Mouse (Mus musculus): Measurements from ENCODE around the gene Mobp. TPM values are rescaled to one million over a fixed set of nuclear protein-coding genes. Genes with fewer than 3 reads are reported as not detected.

The Mobp gene
- total and polyA plus RNA-seq, 2 experiments from 2014 or later, result 0.18 TPM; not detected in 1

- DNase-seq (no peak), ATAC-seq (no peak)
- H3K27ac ChIP-seq (ENCODE audit: low read depth, low read length), result peak overlapping the region; percentile 75
- no peaks in the 10 kb centered on the region for H3K9me3 ChIP-seq (ENCODE audit: low read length)
- TF ChIP-seq CTCF (IDR thresholded peaks at IDR 0.05; ENCODE audit: low read depth), result no peak
- 70% methylated on average over 11 of the region's 11 CpGs for WGBS
- H3K27me3 ChIP-seq (ENCODE audit: insufficient read depth, low read length), result no peaks in the 10 kb centered on the region
- H3K9ac ChIP-seq, result peak overlapping the region; percentile 52
- H3K4me3 ChIP-seq (ENCODE audit: low read depth, low read length), result peak overlapping the region; percentile 100
- peaks cover 50% of the 10 kb centered on the region for H3K36me3 ChIP-seq (ENCODE audit: insufficient read depth)
- peak overlapping the region; percentile 65 for H3K4me2 ChIP-seq (ENCODE audit: low read depth)
- peaks cover 10% of the 10 kb centered on the region; the same call in 1 of the 2 replicates for H3K4me1 ChIP-seq (ENCODE audit: insufficient read depth)
Measured at GRCm38 (mm10) chr9:120126868-120127267, 22.6 kb upstream of the Mobp start.

- H3K9me3 ChIP-seq (ENCODE audit: low read length), result no peaks in the 10 kb centered on the region
- ATAC-seq (peak; percentile 99), DNase-seq (peak; percentile 100)
- no peaks in the 10 kb centered on the region for H3K27me3 ChIP-seq (ENCODE audit: insufficient read depth, low read length)
- 1% methylated on average over 71 of the region's 72 CpGs for WGBS
- TF ChIP-seq CTCF (IDR thresholded peaks at IDR 0.05; ENCODE audit: low read depth), result 0 out of 2 replicates have a peak, but pooled peaks have one; percentile 5
- peaks cover 10% of the 10 kb centered on the region; the same call in 1 of the 2 replicates for H3K4me1 ChIP-seq (ENCODE audit: insufficient read depth)
- peaks cover 52% of the 10 kb centered on the region for H3K36me3 ChIP-seq (ENCODE audit: insufficient read depth)
- peak within 1 kb of the TSS; percentile 100 for H3K4me3 ChIP-seq (ENCODE audit: low read depth, low read length)
- H3K27ac ChIP-seq (ENCODE audit: low read depth, low read length), result peak within 1 kb of the TSS; percentile 89
- peak within 1 kb of the TSS; percentile 67 for H3K4me2 ChIP-seq (ENCODE audit: low read depth)
- H3K9ac ChIP-seq, result peak within 1 kb of the TSS; percentile 98
Measured at GRCm38 (mm10) chr9:120127538-120128251, 21.8 kb upstream of the Mobp start, which contains the start of gene Rpsa. Rpsa (plus strand) TSS chr9:120127689.

GRCm38 (mm10) chr9:120129276-120129675, 20.2 kb upstream of the Mobp start:
- H3K9ac ChIP-seq, result no peak overlapping the region
- H3K4me3 ChIP-seq (ENCODE audit: low read depth, low read length), result no peak overlapping the region

GRCm38 (mm10) chr9:120131784-120132288, 17.7 kb upstream of the Mobp start:
- WGBS, result 85% methylated on average over 3 of the region's 3 CpGs
- no peak overlapping the region for H3K9ac ChIP-seq
- no peaks in the 10 kb centered on the region for H3K9me3 ChIP-seq (ENCODE audit: low read length)
- ATAC-seq (no peak), DNase-seq (no peak)
- H3K4me1 ChIP-seq (ENCODE audit: insufficient read depth), result peaks cover 10% of the 10 kb centered on the region; the same call in 1 of the 2 replicates
- H3K4me2 ChIP-seq (ENCODE audit: low read depth), result no peak overlapping the region
- H3K27me3 ChIP-seq (ENCODE audit: insufficient read depth, low read length), result no peaks in the 10 kb centered on the region
- TF ChIP-seq CTCF (IDR thresholded peaks at IDR 0.05; ENCODE audit: low read depth), result no peak
- no peak overlapping the region for H3K27ac ChIP-seq (ENCODE audit: low read depth, low read length)
- peaks cover 46% of the 10 kb centered on the region for H3K36me3 ChIP-seq (ENCODE audit: insufficient read depth)
- no peak overlapping the region for H3K4me3 ChIP-seq (ENCODE audit: low read depth, low read length)

More at GRCm38 (mm10) chr9:120129276-120129675, 20.2 kb upstream of the Mobp start:
- 69% methylated on average over 10 of the region's 10 CpGs for WGBS
- ATAC-seq, result no peak
- Histone ChIP-seq H3K27ac (ENCODE audit: low read depth, low read length) (no peak overlapping the region), H3K27me3 (ENCODE audit: insufficient read depth, low read length) (no peaks in the 10 kb centered on the region), H3K36me3 (ENCODE audit: insufficient read depth) (peaks cover 48% of the 10 kb centered on the region), H3K4me2 (ENCODE audit: low read depth) (peak overlapping the region; percentile 67; the same call in 1 of the 2 replicates), H3K9me3 (ENCODE audit: low read length) (no peaks in the 10 kb centered on the region), H3K4me1 (ENCODE audit: insufficient read depth) (peaks cover 10% of the 10 kb centered on the region; the same call in 1 of the 2 replicates)
- DNase-seq, result no peak
- no peak for TF ChIP-seq CTCF (IDR thresholded peaks at IDR 0.05; ENCODE audit: low read depth)

- no peaks in the 10 kb centered on the region for H3K27me3 ChIP-seq (ENCODE audit: insufficient read depth, low read length)
- H3K4me3 ChIP-seq (ENCODE audit: low read depth, low read length), result no peak overlapping the region
- no peaks in the 10 kb centered on the region for H3K9me3 ChIP-seq (ENCODE audit: low read length)
- no peak for TF ChIP-seq CTCF (IDR thresholded peaks at IDR 0.05; ENCODE audit: low read depth)
- H3K36me3 ChIP-seq (ENCODE audit: insufficient read depth), result peaks cover 46% of the 10 kb centered on the region
- DNase-seq (no peak), ATAC-seq (no peak)
- H3K9ac ChIP-seq, result no peak overlapping the region
- H3K27ac ChIP-seq (ENCODE audit: low read depth, low read length), result no peak overlapping the region
- H3K4me2 ChIP-seq (ENCODE audit: low read depth), result no peak overlapping the region
- 42% methylated on average over 8 of the region's 8 CpGs for WGBS
- peaks cover 9% of the 10 kb centered on the region; the same call in 1 of the 2 replicates for H3K4me1 ChIP-seq (ENCODE audit: insufficient read depth)
Measured at GRCm38 (mm10) chr9:120132980-120133754, 16.3 kb upstream of the Mobp start.

- ATAC-seq (no peak), DNase-seq (no peak)
- Histone ChIP-seq H3K4me2 (ENCODE audit: low read depth) (no peak overlapping the region), H3K27me3 (ENCODE audit: insufficient read depth, low read length) (no peaks in the 10 kb centered on the region), H3K36me3 (ENCODE audit: insufficient read depth) (peaks cover 46% of the 10 kb centered on the region), H3K27ac (ENCODE audit: low read depth, low read length) (no peak overlapping the region), H3K4me3 (ENCODE audit: low read depth, low read length) (no peak overlapping the region), H3K4me1 (ENCODE audit: insufficient read depth) (0 out of 2 replicates have a peak, but pooled peaks cover 1% of the 10 kb centered on the region), H3K9me3 (ENCODE audit: low read length) (no peaks in the 10 kb centered on the region), H3K9ac (no peak overlapping the region)
- no peak for TF ChIP-seq CTCF (IDR thresholded peaks at IDR 0.05; ENCODE audit: low read depth)
- WGBS, result 64% methylated on average over 6 of the region's 6 CpGs
Measured at GRCm38 (mm10) chr9:120133755-120134475, 15.6 kb upstream of the Mobp start.

All from forebrain, postnatal 0 days (tissue).